12 mouse cellular contexts compared by ENCODE assay signal in genomic region chr5:110646377-110646776, GRCm38 (mm10).
"Had no signal": no experiment of that assay in that cellular context is flagged by ENCODE, and none has a peak within 500 bp of the region (broad histone marks: within the 10 kb centered on the region; RNA-seq: fewer than 3 reads in every experiment).

No protein-coding gene starts in this region.

- H3K4me3 ChIP-seq: intestine, embryonic 15.5 days; left cerebral cortex, adult 2 months; limb, embryonic 10.5 days; midbrain, embryonic 15.5 days; neural tube, embryonic 13.5 days had no signal

- H3K27me3 ChIP-seq: intestine, embryonic 15.5 days; midbrain, embryonic 15.5 days; neural tube, embryonic 13.5 days had no signal

- H3K27ac ChIP-seq: intestine, embryonic 15.5 days; left cerebral cortex, adult 2 months; limb, embryonic 10.5 days; midbrain, embryonic 15.5 days; neural tube, embryonic 13.5 days had no signal

- H3K4me2 ChIP-seq: intestine, embryonic 15.5 days; midbrain, embryonic 11.5 days; midbrain, embryonic 15.5 days; neural tube, embryonic 13.5 days had no signal

- H3K9ac ChIP-seq: intestine, embryonic 15.5 days; midbrain, embryonic 15.5 days; neural tube, embryonic 13.5 days had no signal

- DNase-seq: kidney, adult 18-20 months; kidney, postnatal 25 days; lung, adult 2 months; lung, postnatal 36 days; right cerebral cortex, postnatal 14 days had no signal

- H3K9me3 ChIP-seq: intestine, embryonic 15.5 days; limb, embryonic 10.5 days; midbrain, embryonic 15.5 days; neural tube, embryonic 13.5 days had no signal

- ATAC-seq: intestine, embryonic 15.5 days; lung, postnatal 0 days; midbrain, embryonic 15.5 days had no signal

- H3K4me1 ChIP-seq: intestine, embryonic 15.5 days; limb, embryonic 10.5 days; midbrain, embryonic 15.5 days; neural tube, embryonic 13.5 days had no signal
